Mouse (Mus musculus) testis, postnatal 10 days (tissue): ENCODE results near the gene Vmn1r35.
"Not testable (repeated sequence)": the region's sequence is repeated elsewhere in the genome, so short reads cannot be mapped to it uniquely, and the experiment has no call there.

Experiments used
- DNase-seq: peaks from one replicate; pipeline ENCODE4 v3.0.0; 2021; ENCODE audit warnings: low spot score

Vmn1r35 gene

DNA sequence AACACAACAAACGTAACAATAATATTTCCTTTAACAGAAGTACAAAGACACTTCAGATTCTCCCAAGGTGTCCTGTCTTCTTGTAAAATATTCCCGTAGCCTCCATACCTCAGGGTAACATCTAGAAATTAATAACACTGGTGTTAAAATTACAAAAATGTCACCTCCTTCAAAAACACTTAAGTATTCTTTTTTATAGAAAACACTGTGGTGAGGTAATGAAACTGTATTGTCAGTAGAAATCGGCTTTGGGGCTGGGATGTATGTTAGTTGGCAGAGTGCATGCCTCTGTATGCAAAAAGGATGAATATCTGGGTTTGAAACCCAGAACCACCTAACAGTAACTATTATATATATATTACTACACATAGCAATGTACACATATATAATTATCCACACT, at the start of gene Vmn1r35:
Gene Vmn1r35 (minus strand): TSS at position 101 of the 400 bp plus-strand sequence.
- no peak for DNase-seq

GRCm38 (mm10) chr6:66729082-66729481, 43.4 kb upstream of the Vmn1r35 start, which contains the start of gene Vmn1r37:
TSS of gene Vmn1r37 (plus strand) at chr6:66729382.
- DNase-seq: not testable (repeated sequence)

DNA sequence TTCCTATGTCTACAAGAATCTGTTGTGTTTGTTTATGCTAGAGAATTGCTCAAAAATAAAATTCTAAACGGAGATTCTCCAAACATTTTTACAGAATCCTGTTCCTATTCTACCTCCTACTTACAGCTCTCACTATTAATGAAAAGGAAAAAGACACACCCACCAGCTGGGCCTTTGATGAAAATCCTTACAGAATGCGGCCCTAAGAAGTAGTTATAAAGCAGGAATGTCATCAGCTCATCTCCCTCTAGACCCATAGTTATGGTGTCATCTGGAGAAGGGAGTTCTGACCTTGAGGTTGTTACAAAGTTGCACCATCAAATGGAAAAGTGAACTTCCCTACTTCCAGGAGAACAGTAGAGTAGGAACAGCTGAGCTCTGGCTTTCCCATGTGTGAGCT, 33.4 kb upstream of the Vmn1r35 start, which contains the start of gene Vmn1r36:
Gene Vmn1r36 (minus strand): TSS at position 101 of the 400 bp plus-strand sequence.
- not testable (repeated sequence) for DNase-seq

GRCm38 (mm10) chr6:66713854-66714253, 28.1 kb upstream of the Vmn1r35 start:
- DNase-seq: no peak

- DNase-seq: no peak
Measured at GRCm38 (mm10) chr6:66708901-66709300, 23.2 kb upstream of the Vmn1r35 start.

- no peak for DNase-seq
Measured at GRCm38 (mm10) chr6:66643779-66644178, 41.9 kb downstream of the Vmn1r35 start, which contains the start of gene Vmn1r34. TSS of gene Vmn1r34 (minus strand) at chr6:66643879.
